Mouse (Mus musculus): ENCODE measurements around the gene Ruvbl2.

- TF ChIP-seq MYOD1 (IDR thresholded peaks at IDR 0.05; ENCODE audit: control insufficient read depth, insufficient read length, low read depth): no peak
- no peak for TF ChIP-seq CTCF (IDR thresholded peaks at IDR 0.05; ENCODE audit: control insufficient read depth, insufficient read depth, insufficient read length)
- TF ChIP-seq CEBPB (IDR thresholded peaks at IDR 0.05; ENCODE audit: low read depth): no peak
- TF ChIP-seq MAX (IDR thresholded peaks at IDR 0.05): no peak
- no peak for TF ChIP-seq USF1 (IDR thresholded peaks at IDR 0.05; ENCODE audit: low read depth)
- no peak for TF ChIP-seq FOSL1 (IDR thresholded peaks at IDR 0.05; ENCODE audit: insufficient read depth, low read length, poor library complexity, severe bottlenecking)
Observed at GRCm38 (mm10) chr7:45414740-45415224, 23.1 kb downstream of the Ruvbl2 start.

Measured in C2C12 (cell line).